Mouse (Mus musculus) lung, embryonic 16.5 days (tissue): ENCODE measurements around the gene Zfp637. TPM values are rescaled to one million over a fixed set of nuclear protein-coding genes. Genes with fewer than 3 reads are reported as not detected.
A peak's percentile ranks its signal among the peaks of the same experiment; 100 is the strongest.

Experiments
- ATAC-seq: fragments of 200-750 bp; cut with Nextera tagmentation; 2 replicates; pipeline ENCODE4 v1.8.0; 2017; ENCODE audit warnings: low read depth, mild to moderate bottlenecking, moderate library complexity
- H3K27ac ChIP-seq: fragments of 300-500 bp; sonication (generic); 2 replicates; pipeline ENCODE4 v1.5.1; 2014; ENCODE audit warnings: mild to moderate bottlenecking, control low read depth, low read length
- H3K27me3 ChIP-seq: fragments of 300-500 bp; sonication (generic); 2 replicates; pipeline ENCODE4 v1.6.1; 2014; ENCODE audit warnings: low read depth, low read length, mixed read lengths; ENCODE audit not compliant: control insufficient read depth, insufficient read depth
- H3K36me3 ChIP-seq: fragments of 300-500 bp; sonication (generic); 2 replicates; pipeline ENCODE4 v1.6.1; 2014; ENCODE audit warnings: low read length; ENCODE audit not compliant: control insufficient read depth, insufficient read depth
- H3K4me1 ChIP-seq: fragments of 300-500 bp; sonication (generic); replicated peaks from 2 replicates; pipeline ENCODE4 v1.6.1; 2014; ENCODE audit warnings: low read length, mixed read lengths; ENCODE audit not compliant: control insufficient read depth, insufficient read depth
- H3K4me2 ChIP-seq: fragments of 300-500 bp; sonication (generic); 2 replicates; pipeline ENCODE4 v1.6.1; 2014; ENCODE audit warnings: low read depth, low read length, control low read depth
- H3K4me3 ChIP-seq: fragments of 300-500 bp; sonication (generic); 2 replicates; pipeline ENCODE4 v1.5.1; 2014; ENCODE audit warnings: mild to moderate bottlenecking, low read length, control low read depth
- H3K9ac ChIP-seq: fragments of 300-500 bp; sonication (generic); 2 replicates; pipeline ENCODE4 v1.6.1; 2014; ENCODE audit warnings: low read length, control low read depth
- H3K9me3 ChIP-seq: fragments of 300-500 bp; sonication (generic); 2 replicates; pipeline ENCODE4 v1.6.1; 2016; ENCODE audit warnings: low read length; ENCODE audit not compliant: control insufficient read depth
- WGBS: fragments of 180-500 bp; shearing (Covaris S2); extraction: QIAGEN DNeasy Blood & Tissue Kit; methylation state at CpG from one replicate; pipeline ENCODE4 v1.1.7; 2014; 5-methylcytosine and 5-hydroxymethylcytosine counted together
- polyA plus RNA-seq: library from polyadenylated mRNA; unstranded; fragments of >200 nt; fragmentation: Nextera tagmentation; extraction: Ambion mirVana; gene quantifications from 2 replicates; pipeline ENCODE4 v1.2.1, GENCODE M21; 2015

Zfp637 gene
- polyA plus RNA-seq = 132 TPM in 2 replicates

GRCm38 (mm10) chr6:117840686-117841510 lies at the start of gene Zfp637:
TSS of gene Zfp637 (plus strand) at chr6:117841180.
- under 1% methylated on average over 66 of the region's 66 CpGs for WGBS
- H3K9me3 ChIP-seq = no peaks in the 10 kb centered on the region

GRCm38 (mm10) chr6:117795251-117795650 lies 45.7 kb upstream of the Zfp637 start:
- no peak overlapping the region for H3K27ac ChIP-seq
- ATAC-seq = no peak
- H3K4me1 ChIP-seq = no peaks in the 10 kb centered on the region
- H3K36me3 ChIP-seq = no peaks in the 10 kb centered on the region
- no peaks in the 10 kb centered on the region; the same call in 1 of the 2 replicates for H3K27me3 ChIP-seq
- no peaks in the 10 kb centered on the region for H3K9me3 ChIP-seq
- no peak overlapping the region for H3K9ac ChIP-seq
- no peak overlapping the region for H3K4me3 ChIP-seq
- no peak overlapping the region for H3K4me2 ChIP-seq
- WGBS = 87% methylated on average over 3 of the region's 3 CpGs

More at GRCm38 (mm10) chr6:117840686-117841510, at the start of gene Zfp637:
- Histone ChIP-seq H3K4me2 (peak within 1 kb of the TSS; percentile 91), H3K4me3 (peak within 1 kb of the TSS; percentile 99), H3K27ac (peak within 1 kb of the TSS; percentile 98), H3K9ac (peak within 1 kb of the TSS; percentile 100), H3K4me1 (peaks cover 19% of the 10 kb centered on the region), H3K27me3 (no peaks in the 10 kb centered on the region), H3K36me3 (peaks cover 20% of the 10 kb centered on the region)
- ATAC-seq = peak; percentile 97

- no peaks in the 10 kb centered on the region for H3K4me1 ChIP-seq
- H3K4me2 ChIP-seq = no peak overlapping the region
- H3K27me3 ChIP-seq = no peaks in the 10 kb centered on the region
- no peaks in the 10 kb centered on the region for H3K9me3 ChIP-seq
- no peaks in the 10 kb centered on the region for H3K36me3 ChIP-seq
- H3K9ac ChIP-seq = no peak overlapping the region
- ATAC-seq = no peak
- no peak overlapping the region for H3K4me3 ChIP-seq
- 86% methylated on average over 7 of the region's 7 CpGs for WGBS
- no peak overlapping the region for H3K27ac ChIP-seq
Measured at GRCm38 (mm10) chr6:117800824-117801223, 40.2 kb upstream of the Zfp637 start.

GRCm38 (mm10) chr6:117801801-117802200 lies 39.2 kb upstream of the Zfp637 start:
- no peaks in the 10 kb centered on the region for H3K27me3 ChIP-seq
- no peak overlapping the region for H3K4me2 ChIP-seq
- H3K27ac ChIP-seq = no peak overlapping the region
- ATAC-seq = no peak
- H3K36me3 ChIP-seq = no peaks in the 10 kb centered on the region
- H3K9ac ChIP-seq = no peak overlapping the region
- no peak overlapping the region for H3K4me3 ChIP-seq
- H3K4me1 ChIP-seq = no peaks in the 10 kb centered on the region
- 47% methylated on average over 6 of the region's 6 CpGs for WGBS
- H3K9me3 ChIP-seq = no peaks in the 10 kb centered on the region

GRCm38 (mm10) chr6:117807756-117808155 lies 33.2 kb upstream of the Zfp637 start:
- Histone ChIP-seq H3K9me3 (no peaks in the 10 kb centered on the region), H3K27me3 (no peaks in the 10 kb centered on the region), H3K27ac (no peak overlapping the region), H3K4me3 (no peak overlapping the region), H3K4me1 (no peaks in the 10 kb centered on the region), H3K4me2 (no peak overlapping the region), H3K36me3 (no peaks in the 10 kb centered on the region), H3K9ac (no peak overlapping the region)
- ATAC-seq = no peak
- 88% methylated on average over 1 of the region's 1 CpGs for WGBS

- no peak for ATAC-seq
- WGBS = 94% methylated on average over 6 of the region's 6 CpGs
Measured at GRCm38 (mm10) chr6:117809816-117810215, 31.2 kb upstream of the Zfp637 start.

GRCm38 (mm10) chr6:117810717-117811116 lies 30.3 kb upstream of the Zfp637 start:
- Histone ChIP-seq H3K9me3 (no peaks in the 10 kb centered on the region), H3K27ac (no peak overlapping the region), H3K36me3 (no peaks in the 10 kb centered on the region), H3K27me3 (no peaks in the 10 kb centered on the region), H3K4me3 (no peak overlapping the region), H3K9ac (no peak overlapping the region), H3K4me1 (no peaks in the 10 kb centered on the region), H3K4me2 (no peak overlapping the region)
- no peak for ATAC-seq
- WGBS = 59% methylated on average over 4 of the region's 4 CpGs

More at GRCm38 (mm10) chr6:117809816-117810215, 31.2 kb upstream of the Zfp637 start:
- no peak overlapping the region for H3K4me3 ChIP-seq
- no peak overlapping the region for H3K4me2 ChIP-seq
- no peaks in the 10 kb centered on the region for H3K9me3 ChIP-seq
- H3K27ac ChIP-seq = no peak overlapping the region
- H3K27me3 ChIP-seq = no peaks in the 10 kb centered on the region
- H3K4me1 ChIP-seq = no peaks in the 10 kb centered on the region
- H3K36me3 ChIP-seq = no peaks in the 10 kb centered on the region
- no peak overlapping the region for H3K9ac ChIP-seq

GRCm38 (mm10) chr6:117811256-117811655 lies 29.7 kb upstream of the Zfp637 start:
- Histone ChIP-seq H3K4me3 (no peak overlapping the region), H3K9ac (no peak overlapping the region), H3K27me3 (no peaks in the 10 kb centered on the region), H3K27ac (no peak overlapping the region), H3K4me2 (no peak overlapping the region), H3K4me1 (no peaks in the 10 kb centered on the region), H3K36me3 (no peaks in the 10 kb centered on the region), H3K9me3 (no peaks in the 10 kb centered on the region)
- ATAC-seq = no peak
- WGBS = 74% methylated on average over 5 of the region's 5 CpGs

- Histone ChIP-seq H3K4me3 (no peak overlapping the region), H3K9me3 (no peaks in the 10 kb centered on the region), H3K4me2 (no peak overlapping the region), H3K9ac (no peak overlapping the region), H3K4me1 (no peaks in the 10 kb centered on the region), H3K27ac (no peak overlapping the region), H3K36me3 (no peaks in the 10 kb centered on the region), H3K27me3 (no peaks in the 10 kb centered on the region)
- no peak for ATAC-seq
Measured at GRCm38 (mm10) chr6:117814681-117815080, 26.3 kb upstream of the Zfp637 start.
